Mouse (Mus musculus) testis, adult 2 months (tissue): ENCODE data around the gene Dyx1c1.

Source experiments
- CTCF ChIP-seq: fragments of 200-500 bp; IDR thresholded peaks from 2 replicates; pipeline ENCODE4 v1.5.1; 2012; ENCODE audit warnings: low read depth, mild to moderate bottlenecking, inconsistent platforms, low read length, moderate library complexity; ENCODE audit not compliant: control insufficient read depth, insufficient read depth, insufficient replicate concordance
- POLR2A ChIP-seq: fragments of 200-500 bp; IDR thresholded peaks from 2 replicates; pipeline ENCODE4 v1.6.1; 2012; ENCODE audit warnings: low read depth, mild to moderate bottlenecking, inconsistent platforms, low read length, moderate library complexity; ENCODE audit not compliant: control insufficient read depth

DNA sequence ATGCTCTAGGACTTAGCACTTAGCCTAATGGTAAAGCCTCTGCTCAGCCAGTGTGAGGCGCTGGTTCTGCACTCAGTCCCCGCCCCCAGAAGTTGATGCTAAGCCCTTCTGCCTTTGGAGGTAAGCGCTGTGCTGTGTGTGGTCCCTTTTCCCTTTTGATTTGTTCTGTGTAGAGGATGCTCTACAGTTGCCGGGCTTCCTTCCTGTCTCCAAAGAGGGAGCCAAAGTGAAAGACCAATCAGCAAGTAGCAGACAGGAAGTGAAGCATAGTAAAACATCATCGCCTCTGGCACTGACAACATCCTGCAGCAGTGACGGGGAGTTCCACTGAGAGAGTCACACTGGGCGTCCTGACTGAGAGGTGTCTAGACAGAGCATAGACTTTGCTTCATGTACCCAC, 11.3 kb downstream of the Dyx1c1 start:
- TF ChIP-seq POLR2A (no peak), CTCF (no peak)
